Mouse (Mus musculus) cerebellum, adult (tissue): Measurements from ENCODE around the gene Lyg2.

Experiments used
- ATAC-seq: cut with Nextera tagmentation; 2 replicates; pipeline ENCODE4 v1.9.2; 2017; ENCODE audit warnings: mild to moderate bottlenecking, moderate library complexity, mixed read lengths; ENCODE audit not compliant: insufficient number of reproducible peaks, low FRiP score, low TSS enrichment

Gene Lyg2

GRCm38 (mm10) chr1:37916393-37916792, at the start of gene Lyg2:
Gene Lyg2, minus strand, starts transcription at chr1:37916493.
- ATAC-seq = no peak

GRCm38 (mm10) chr1:37965571-37965970, 49.3 kb upstream of the Lyg2 start:
- ATAC-seq = no peak

- ATAC-seq = no peak
These were observed 43.2 kb upstream of the Lyg2 start for GRCm38 (mm10) chr1:37959486-37959885.

GRCm38 (mm10) chr1:37958516-37958915, 42.2 kb upstream of the Lyg2 start:
- ATAC-seq = no peak

- no peak for ATAC-seq
These were observed 41.4 kb upstream of the Lyg2 start, which contains the start of gene Lyg1 for GRCm38 (mm10) chr1:37957659-37958058. Gene Lyg1, minus strand, starts transcription at chr1:37957759.

GRCm38 (mm10) chr1:37956690-37957431, 40.6 kb upstream of the Lyg2 start:
- ATAC-seq = no peak

GRCm38 (mm10) chr1:37955251-37955650, 39.0 kb upstream of the Lyg2 start:
- ATAC-seq = no peak

GRCm38 (mm10) chr1:37954786-37955185, 38.5 kb upstream of the Lyg2 start:
- no peak for ATAC-seq

- ATAC-seq = no peak
These were observed 32.6 kb upstream of the Lyg2 start for GRCm38 (mm10) chr1:37948906-37949305.

- no peak for ATAC-seq
These were observed 15.5 kb upstream of the Lyg2 start for GRCm38 (mm10) chr1:37931806-37932205.

- no peak for ATAC-seq
These were observed 9.7 kb upstream of the Lyg2 start for GRCm38 (mm10) chr1:37925971-37926370.

- peak; percentile 66 for ATAC-seq
These were observed 6.2 kb upstream of the Lyg2 start for GRCm38 (mm10) chr1:37922536-37922935.

GRCm38 (mm10) chr1:37918096-37918495, 1.8 kb upstream of the Lyg2 start:
- ATAC-seq = no peak

- no peak for ATAC-seq
These were observed 1.4 kb upstream of the Lyg2 start for GRCm38 (mm10) chr1:37917666-37918065.

GRCm38 (mm10) chr1:37912751-37913150, 3.5 kb downstream of the Lyg2 start:
- ATAC-seq = no peak

- ATAC-seq = no peak; the same call in 1 of the 2 replicates
These were observed 13.1 kb downstream of the Lyg2 start for GRCm38 (mm10) chr1:37903178-37903577.

- ATAC-seq = no peak
These were observed 16.0 kb downstream of the Lyg2 start for GRCm38 (mm10) chr1:37900288-37900687.

- no peak for ATAC-seq
These were observed 16.5 kb downstream of the Lyg2 start for GRCm38 (mm10) chr1:37899816-37900215.

GRCm38 (mm10) chr1:37894606-37895005, 21.7 kb downstream of the Lyg2 start:
- no peak for ATAC-seq

- no peak for ATAC-seq
These were observed 24.9 kb downstream of the Lyg2 start for GRCm38 (mm10) chr1:37891400-37891799.

- peak; percentile 97 for ATAC-seq
These were observed 26.2 kb downstream of the Lyg2 start, which contains the start of the genes Mitd1 and Mrpl30 for GRCm38 (mm10) chr1:37890025-37890652. Gene Mitd1, minus strand, starts transcription at chr1:37890411. Gene Mrpl30, plus strand, starts transcription at chr1:37890477.

- ATAC-seq = no peak
These were observed 27.1 kb downstream of the Lyg2 start for GRCm38 (mm10) chr1:37889206-37889605.
